Mouse (Mus musculus): ENCODE measurements around the gene Rbm39.
"Not testable (repeated sequence)": the region's sequence is repeated elsewhere in the genome, so short reads cannot be mapped to it uniquely, and the experiment has no call there.

The Rbm39 gene

DNA sequence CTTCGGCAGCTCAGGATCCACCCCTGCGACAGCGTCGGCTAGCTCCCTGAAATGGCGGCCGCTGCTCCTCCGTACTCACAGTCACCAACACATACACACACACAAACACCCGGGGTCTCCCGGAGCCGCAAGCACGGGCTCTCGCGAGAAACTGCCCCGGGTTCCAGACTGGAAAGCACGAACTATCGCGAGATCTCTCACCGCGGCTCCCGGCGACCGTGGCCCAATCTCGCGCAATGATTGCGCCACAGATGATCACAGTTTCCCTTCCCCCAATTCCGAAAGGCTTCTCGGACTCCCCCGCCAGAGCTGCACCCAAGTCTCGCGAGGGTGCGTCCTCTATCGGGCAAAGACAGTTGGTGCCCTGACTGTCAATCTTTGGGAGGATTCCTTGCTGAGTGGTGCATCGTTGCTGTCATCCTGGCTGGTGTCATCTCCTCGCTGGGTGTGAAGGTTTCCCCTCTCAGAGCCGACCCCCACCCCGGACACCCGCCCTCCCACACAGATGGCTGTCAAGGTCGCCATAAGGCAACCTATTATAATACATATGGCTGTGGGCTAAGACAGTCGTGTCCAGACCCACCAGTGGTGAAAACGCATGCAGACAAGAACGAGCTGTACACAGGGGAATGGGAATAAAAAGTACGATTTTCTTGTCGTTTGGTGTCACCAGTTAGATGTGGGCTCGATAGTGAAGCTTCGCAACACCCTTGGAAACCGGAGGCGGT is at the start of gene Rbm39:
Gene Rbm39 (minus strand): TSS at position 145 of the 728 bp plus-strand sequence.
- peak; percentile 100 for DNase-seq

DNA sequence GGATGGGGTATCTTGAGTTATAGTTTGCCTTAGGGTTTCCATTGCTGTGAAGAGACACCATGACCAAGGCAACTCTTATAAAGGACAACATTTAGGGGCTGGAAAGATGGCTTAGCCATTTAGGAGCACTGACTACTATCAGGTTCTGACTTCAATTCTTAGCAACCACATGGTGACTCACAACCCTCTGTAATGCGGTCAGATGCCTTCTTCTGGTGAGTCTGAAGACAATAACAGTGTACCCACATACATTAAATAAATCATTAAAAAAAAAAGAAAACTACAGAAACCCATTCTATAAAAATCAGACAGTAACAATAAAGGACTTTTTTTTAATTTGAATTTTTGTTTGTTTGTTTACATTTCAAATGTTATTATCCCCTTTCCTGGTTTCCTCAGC is 49.1 kb upstream of the Rbm39 start:
- no peak for DNase-seq

GRCm38 (mm10) chr2:156227689-156228088 is 47.7 kb upstream of the Rbm39 start:
- no peak for DNase-seq

- no peak for DNase-seq
Observed at GRCm38 (mm10) chr2:156224043-156224442, 44.0 kb upstream of the Rbm39 start.

- no peak for DNase-seq
Observed at GRCm38 (mm10) chr2:156222100-156222499, 42.1 kb upstream of the Rbm39 start.

GRCm38 (mm10) chr2:156217786-156218185 is 37.7 kb upstream of the Rbm39 start:
- no peak for DNase-seq

DNA sequence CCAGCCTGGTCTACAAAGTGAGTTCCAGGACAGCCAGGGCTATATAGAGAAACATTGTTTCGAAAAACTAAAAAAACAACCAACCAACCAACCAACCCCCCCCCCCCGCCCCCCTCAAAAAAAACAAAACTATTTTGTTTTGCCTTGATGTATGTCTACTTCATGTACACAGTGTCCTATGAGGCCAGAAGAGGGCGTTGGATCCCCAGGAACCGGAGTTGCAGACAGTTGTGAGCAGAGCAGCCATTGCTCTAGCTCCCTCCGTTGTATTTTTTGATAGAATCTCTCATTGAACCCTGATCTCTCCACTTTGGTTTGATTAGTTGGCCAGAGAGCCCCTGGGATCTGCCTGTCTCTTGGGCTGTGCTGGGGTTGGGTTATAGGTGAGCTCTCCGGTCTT is 23.9 kb upstream of the Rbm39 start:
- DNase-seq = no peak

DNA sequence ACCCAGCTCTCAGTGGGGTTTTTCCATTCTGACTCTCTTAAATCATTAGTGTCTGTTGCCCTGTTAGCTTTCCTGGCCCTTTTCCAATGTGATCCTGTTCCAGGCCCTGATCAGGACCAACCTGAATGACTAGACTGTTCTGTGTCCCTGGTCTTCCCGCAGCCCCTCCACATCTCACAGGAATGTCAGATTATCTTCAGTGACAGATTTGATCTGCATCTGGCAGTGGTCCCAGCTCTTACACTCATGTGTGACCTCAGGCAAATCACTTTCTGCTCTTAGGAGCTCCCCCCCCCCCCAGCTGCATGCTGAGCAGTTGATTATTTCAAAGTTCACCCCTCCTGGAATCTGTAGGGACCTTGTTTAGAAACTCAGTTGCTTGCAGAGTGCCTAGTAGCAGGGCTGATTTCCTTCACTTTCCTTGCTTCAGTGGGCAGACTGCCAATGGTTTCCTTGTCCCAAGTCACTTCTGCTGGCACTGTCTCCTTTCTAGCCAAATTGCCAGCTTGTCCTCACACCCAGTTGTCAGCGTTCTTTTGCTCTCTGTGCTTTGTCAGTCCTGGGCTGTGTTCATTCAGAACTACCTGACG is 22.9 kb upstream of the Rbm39 start:
- DNase-seq = peak; percentile 87

DNA sequence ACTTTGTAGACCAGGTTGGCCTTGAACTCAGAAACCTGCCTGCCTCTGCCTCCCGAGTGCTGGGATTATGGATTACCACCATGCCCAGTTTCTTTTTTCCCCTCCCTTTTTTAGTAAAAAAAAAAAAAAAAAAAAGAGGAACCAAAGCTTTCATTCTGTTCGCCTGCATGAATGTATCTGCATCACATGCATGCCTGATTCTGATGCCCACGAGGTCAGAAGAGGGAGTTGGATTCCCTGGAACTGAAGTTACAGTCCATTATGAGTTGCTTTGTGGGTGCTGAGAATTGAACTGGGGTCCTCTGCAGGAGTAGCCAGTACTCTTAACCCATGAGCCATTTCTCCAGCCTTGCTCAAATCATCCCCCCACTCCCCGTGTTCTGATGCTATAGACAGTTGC is 21.4 kb upstream of the Rbm39 start:
- DNase-seq = no peak

DNA sequence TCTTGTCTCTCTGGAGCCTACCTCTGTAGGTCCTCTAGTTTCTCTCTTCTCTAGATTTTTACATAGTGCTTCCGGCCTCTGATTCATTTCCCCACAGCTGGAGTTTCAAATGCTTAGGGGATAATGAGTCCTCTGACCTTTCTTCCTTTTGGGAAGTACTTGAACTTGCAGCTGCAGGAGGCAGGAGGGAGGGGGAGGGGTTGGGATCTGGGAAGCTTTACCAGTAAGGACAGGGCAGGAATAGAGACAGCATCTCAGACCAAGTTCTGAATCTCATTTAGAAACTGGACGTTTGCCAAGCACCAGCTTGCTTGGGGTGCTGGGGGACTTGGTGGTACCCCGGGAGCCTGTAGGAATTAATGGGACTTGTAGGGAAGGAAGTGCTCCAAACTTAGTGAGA is 19.9 kb upstream of the Rbm39 start:
- DNase-seq = no peak

GRCm38 (mm10) chr2:156197129-156197911 is 17.3 kb upstream of the Rbm39 start:
- DNase-seq = no peak

DNA sequence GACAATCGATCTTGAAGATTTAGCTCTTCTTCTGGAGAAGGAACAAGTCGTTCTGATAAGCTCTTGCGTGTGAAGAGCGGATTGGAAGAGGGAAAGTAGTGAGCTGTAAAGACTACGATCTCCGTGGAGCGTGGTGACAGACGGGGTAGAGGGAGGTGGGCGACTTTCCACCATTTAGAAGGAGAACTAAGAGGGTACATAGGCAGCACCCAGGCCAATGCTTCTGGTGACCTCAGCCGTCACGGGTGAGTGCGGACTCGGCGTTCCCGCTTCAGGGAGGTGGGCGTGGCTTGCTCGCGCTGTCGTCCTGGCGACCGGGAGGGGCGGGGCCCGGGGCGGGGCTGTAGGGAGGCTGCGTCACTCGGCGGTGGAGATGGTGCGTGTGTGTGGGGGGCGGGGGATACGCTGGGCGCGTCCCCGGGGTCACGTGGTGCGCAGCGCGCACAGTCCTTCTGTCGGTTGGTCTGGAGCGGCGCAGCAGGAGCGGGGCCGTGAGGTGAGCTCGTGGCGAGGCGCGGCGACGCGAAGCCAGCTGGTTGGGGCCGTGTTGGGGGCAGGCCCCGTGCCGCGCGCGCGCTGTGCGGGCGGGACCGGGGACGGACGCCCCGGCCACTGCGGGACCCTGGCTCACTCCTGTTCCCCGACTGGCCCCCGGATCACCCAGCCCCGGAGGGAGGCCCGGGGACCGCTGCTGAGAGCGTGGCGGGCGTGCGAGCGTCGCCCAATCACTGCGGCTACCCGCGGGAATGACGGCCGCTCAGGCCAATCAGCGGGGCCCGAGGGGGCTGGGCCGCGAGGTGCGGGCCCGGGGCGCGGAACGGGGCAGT is 16.5 kb upstream of the Rbm39 start, which contains the start of gene Phf20:
Gene Phf20 (plus strand): TSS at position 165 of the 827 bp plus-strand sequence.
- DNase-seq = peak; percentile 98

DNA sequence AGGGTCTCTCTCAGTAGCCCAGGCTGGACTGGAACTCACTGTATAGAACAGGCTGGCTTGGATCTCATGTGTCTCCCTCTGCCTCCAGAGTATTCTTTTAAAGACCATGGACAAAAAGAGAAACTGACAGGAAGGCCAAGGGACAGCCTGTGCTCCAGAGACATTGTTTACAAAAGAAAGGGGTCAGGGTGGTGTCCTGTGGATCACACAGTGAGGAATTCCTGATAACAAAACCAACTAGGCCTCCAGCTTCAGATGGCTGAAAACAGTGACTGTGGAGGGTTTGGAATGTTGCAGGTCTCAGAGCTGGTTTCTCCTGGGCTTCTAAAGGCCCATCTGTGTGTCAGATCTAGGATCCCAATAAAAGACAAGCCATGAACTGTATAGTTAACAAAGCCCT is 14.5 kb upstream of the Rbm39 start:
- no peak for DNase-seq

- DNase-seq = no peak
Observed at GRCm38 (mm10) chr2:156193066-156193862, 13.2 kb upstream of the Rbm39 start.

GRCm38 (mm10) chr2:156192068-156192467 is 12.0 kb upstream of the Rbm39 start:
- no peak for DNase-seq

GRCm38 (mm10) chr2:156191540-156191939 is 11.5 kb upstream of the Rbm39 start:
- no peak for DNase-seq

GRCm38 (mm10) chr2:156190004-156190896 is 10.2 kb upstream of the Rbm39 start:
- DNase-seq = no peak

GRCm38 (mm10) chr2:156189241-156189640 is 9.2 kb upstream of the Rbm39 start:
- not testable (repeated sequence) for DNase-seq

- DNase-seq = no peak
Observed at GRCm38 (mm10) chr2:156181592-156181991, 1.6 kb upstream of the Rbm39 start.

- no peak for DNase-seq
Observed at GRCm38 (mm10) chr2:156180824-156181590, 969 bp upstream of the Rbm39 start.

All from cerebellum, adult 9-11 months (tissue).